Mouse (Mus musculus) heart, embryonic 12.5 days (tissue): Measurements from ENCODE around the gene Cbfa2t3. TPM values are rescaled to one million over a fixed set of nuclear protein-coding genes. Genes with fewer than 3 reads are reported as not detected.

Source experiments
- ATAC-seq: fragments of 200-750 bp; cut with Nextera tagmentation; 2 replicates; pipeline ENCODE4 v1.8.0; 2017; ENCODE audit warnings: moderate TSS enrichment, moderate library complexity; ENCODE audit not compliant: insufficient number of reproducible peaks, low FRiP score
- H3K27ac ChIP-seq: fragments of 300-500 bp; sonication (generic); 2 replicates; pipeline ENCODE4 v1.5.1; 2016; ENCODE audit warnings: mild to moderate bottlenecking, moderate library complexity; ENCODE audit not compliant: poor library complexity, severe bottlenecking
- H3K27me3 ChIP-seq: fragments of 300-500 bp; sonication (generic); replicated peaks from 2 replicates; pipeline ENCODE4 v1.6.1; 2016; ENCODE audit warnings: mild to moderate bottlenecking, moderate library complexity
- H3K36me3 ChIP-seq: fragments of 300-500 bp; sonication (generic); 2 replicates; pipeline ENCODE4 v1.6.1; 2016; ENCODE audit warnings: mild to moderate bottlenecking, moderate library complexity
- H3K4me1 ChIP-seq: fragments of 300-500 bp; sonication (generic); replicated peaks from 2 replicates; pipeline ENCODE4 v1.6.1; 2016; ENCODE audit warnings: mild to moderate bottlenecking
- H3K4me2 ChIP-seq: fragments of 300-500 bp; sonication (generic); 2 replicates; pipeline ENCODE4 v1.6.1; 2016; ENCODE audit warnings: mild to moderate bottlenecking, moderate library complexity
- H3K4me3 ChIP-seq: fragments of 300-500 bp; sonication (generic); 2 replicates; pipeline ENCODE4 v1.5.1; 2016; ENCODE audit warnings: mild to moderate bottlenecking
- H3K9ac ChIP-seq: fragments of 300-500 bp; sonication (generic); 2 replicates; pipeline ENCODE4 v1.6.1; 2016; ENCODE audit warnings: mild to moderate bottlenecking, moderate library complexity
- H3K9me3 ChIP-seq: fragments of 300-500 bp; sonication (generic); replicated peaks from 2 replicates; pipeline ENCODE4 v1.6.1; 2016; ENCODE audit warnings: mild to moderate bottlenecking, moderate library complexity
- WGBS: fragments of 180-500 bp; shearing (Covaris S2); methylation state at CpG from one replicate; pipeline ENCODE4 v1.1.7; 2016; 5-methylcytosine and 5-hydroxymethylcytosine counted together
- polyA plus RNA-seq: library from polyadenylated mRNA; unstranded; fragments of >200 nt; fragmentation: Nextera tagmentation; extraction: Ambion mirVana; gene quantifications from 2 replicates; pipeline ENCODE4 v1.2.1, GENCODE M21; 2016

The Cbfa2t3 gene
- polyA plus RNA-seq, 1 experiment from 2014 or later = 6.2 TPM

- Histone ChIP-seq H3K4me3 (peak overlapping the region; percentile 6; the same call in 1 of the 2 replicates), H3K27me3 (peaks cover 66% of the 10 kb centered on the region), H3K9me3 (no peaks in the 10 kb centered on the region), H3K27ac (peak overlapping the region; percentile 64), H3K4me2 (peak overlapping the region; percentile 54), H3K9ac (no peak overlapping the region), H3K36me3 (no peaks in the 10 kb centered on the region), H3K4me1 (peaks cover 36% of the 10 kb centered on the region)
- ATAC-seq = peak; percentile 84
- 14% methylated on average over 19 of the region's 19 CpGs for WGBS
Measured at GRCm38 (mm10) chr8:122735542-122736473, 36.9 kb upstream of the Cbfa2t3 start.

GRCm38 (mm10) chr8:122735110-122735509 lies 36.2 kb upstream of the Cbfa2t3 start:
- Histone ChIP-seq H3K4me2 (peak overlapping the region; percentile 54), H3K36me3 (no peaks in the 10 kb centered on the region), H3K27ac (peak overlapping the region; percentile 64; the same call in 1 of the 2 replicates), H3K9ac (no peak overlapping the region), H3K4me1 (peaks cover 36% of the 10 kb centered on the region), H3K9me3 (no peaks in the 10 kb centered on the region), H3K4me3 (no peak overlapping the region), H3K27me3 (peaks cover 60% of the 10 kb centered on the region)
- ATAC-seq = no peak
- WGBS = 54% methylated on average over 3 of the region's 3 CpGs

DNA sequence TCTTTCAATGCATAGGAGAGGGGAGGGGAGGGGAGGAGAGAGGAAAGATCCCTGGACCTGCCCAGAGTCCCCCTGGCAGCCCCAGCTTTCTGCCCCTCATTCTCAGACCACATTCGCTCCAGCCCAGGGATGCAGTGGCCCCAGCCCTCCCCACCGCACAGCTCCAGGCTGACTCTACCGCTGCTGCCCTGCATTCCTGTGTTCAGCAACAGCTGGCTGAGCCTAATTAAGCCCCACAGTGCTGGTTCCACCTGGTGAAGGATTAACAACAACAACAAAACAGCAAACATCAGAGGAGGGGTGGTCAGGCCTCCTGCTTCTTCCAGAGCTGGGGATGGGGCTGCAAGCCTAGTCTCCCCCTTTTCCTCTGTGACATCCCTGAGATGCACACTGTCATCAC lies 29.7 kb upstream of the Cbfa2t3 start:
- Histone ChIP-seq H3K27ac (no peak overlapping the region), H3K4me1 (0 out of 2 replicates have a peak, but pooled peaks cover 17% of the 10 kb centered on the region), H3K9me3 (no peaks in the 10 kb centered on the region), H3K4me3 (no peak overlapping the region), H3K36me3 (no peaks in the 10 kb centered on the region), H3K4me2 (no peak overlapping the region), H3K9ac (no peak overlapping the region), H3K27me3 (peaks cover 64% of the 10 kb centered on the region)
- ATAC-seq = no peak
- WGBS = 34% methylated on average over 3 of the region's 3 CpGs

DNA sequence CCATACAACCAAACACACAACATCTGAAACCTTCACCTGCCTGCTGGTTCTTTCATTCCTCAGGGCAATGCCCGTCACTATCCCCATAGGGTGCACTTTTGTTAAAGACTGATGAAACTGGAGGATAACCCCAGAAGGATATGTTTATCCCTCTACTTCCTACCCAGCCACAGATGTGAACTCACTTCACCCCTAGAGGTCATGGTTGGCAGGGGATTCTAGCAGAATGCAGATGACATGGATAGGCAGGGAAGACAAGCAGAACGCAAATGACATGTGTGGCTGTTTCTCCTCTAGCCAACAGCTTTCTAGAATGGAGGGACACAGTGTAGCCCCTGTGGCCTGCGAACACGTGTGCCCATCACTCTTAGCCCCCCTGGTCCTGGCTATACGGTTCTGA lies 28.5 kb upstream of the Cbfa2t3 start:
- Histone ChIP-seq H3K4me3 (no peak overlapping the region), H3K27ac (no peak overlapping the region), H3K4me2 (no peak overlapping the region), H3K4me1 (0 out of 2 replicates have a peak, but pooled peaks cover 23% of the 10 kb centered on the region), H3K27me3 (peaks cover 63% of the 10 kb centered on the region), H3K9ac (no peak overlapping the region), H3K9me3 (no peaks in the 10 kb centered on the region), H3K36me3 (no peaks in the 10 kb centered on the region)
- ATAC-seq = no peak
- 67% methylated on average over 5 of the region's 5 CpGs for WGBS

DNA sequence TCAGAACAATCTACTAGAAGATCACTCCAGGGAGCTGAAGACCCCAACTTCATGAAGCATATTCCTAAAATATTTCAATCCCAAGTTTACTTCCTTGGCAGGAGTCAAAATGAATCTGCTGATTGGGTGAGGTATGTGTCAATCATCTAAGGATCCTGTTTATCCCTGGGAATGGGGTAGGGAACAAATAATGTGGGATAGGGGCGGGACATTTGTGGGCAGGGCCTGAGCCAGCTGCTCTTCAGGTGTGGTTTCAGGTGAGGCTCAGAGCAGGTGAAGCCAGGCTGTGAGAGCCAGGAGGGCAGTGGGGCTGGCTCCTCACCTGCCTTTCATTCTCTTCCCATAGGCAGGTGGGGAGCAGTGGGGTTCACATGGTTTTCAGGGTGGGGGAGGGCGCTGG lies 27.9 kb upstream of the Cbfa2t3 start:
- 74% methylated on average over 2 of the region's 2 CpGs for WGBS
- no peak overlapping the region for H3K9ac ChIP-seq
- H3K27me3 ChIP-seq = peaks cover 62% of the 10 kb centered on the region
- no peak overlapping the region for H3K27ac ChIP-seq
- no peak overlapping the region for H3K4me2 ChIP-seq
- H3K4me3 ChIP-seq = no peak overlapping the region
- no peak for ATAC-seq
- H3K4me1 ChIP-seq = peaks cover 29% of the 10 kb centered on the region
- H3K9me3 ChIP-seq = no peaks in the 10 kb centered on the region
- no peaks in the 10 kb centered on the region for H3K36me3 ChIP-seq

- H3K4me1 ChIP-seq = peaks cover 45% of the 10 kb centered on the region
- no peak for ATAC-seq
- no peak overlapping the region for H3K27ac ChIP-seq
- H3K4me2 ChIP-seq = no peak overlapping the region
- WGBS = 93% methylated on average over 6 of the region's 6 CpGs
- H3K4me3 ChIP-seq = no peak overlapping the region
- H3K36me3 ChIP-seq = no peaks in the 10 kb centered on the region
- peaks cover 58% of the 10 kb centered on the region for H3K27me3 ChIP-seq
- H3K9ac ChIP-seq = no peak overlapping the region
- no peaks in the 10 kb centered on the region for H3K9me3 ChIP-seq
Measured at GRCm38 (mm10) chr8:122725187-122725586, 26.3 kb upstream of the Cbfa2t3 start.

- ATAC-seq = peak; percentile 33
- Histone ChIP-seq H3K9ac (0 out of 2 replicates have a peak overlapping the region, but pooled peaks have one; percentile 20), H3K36me3 (no peaks in the 10 kb centered on the region), H3K4me1 (peaks cover 51% of the 10 kb centered on the region), H3K4me2 (peak overlapping the region; percentile 62), H3K9me3 (no peaks in the 10 kb centered on the region), H3K27ac (peak overlapping the region; percentile 50), H3K4me3 (peak overlapping the region; percentile 24; the same call in 1 of the 2 replicates), H3K27me3 (peaks cover 53% of the 10 kb centered on the region)
- WGBS = 26% methylated on average over 14 of the region's 14 CpGs
Measured at GRCm38 (mm10) chr8:122720811-122721640, 22.1 kb upstream of the Cbfa2t3 start.

GRCm38 (mm10) chr8:122720070-122720729 lies 21.3 kb upstream of the Cbfa2t3 start:
- WGBS = 1% methylated on average over 25 of the region's 25 CpGs
- no peaks in the 10 kb centered on the region for H3K9me3 ChIP-seq
- ATAC-seq = peak; percentile 88
- peak overlapping the region; percentile 24 for H3K4me3 ChIP-seq
- peak overlapping the region; percentile 62 for H3K4me2 ChIP-seq
- peak overlapping the region; percentile 61 for H3K27ac ChIP-seq
- peak overlapping the region; percentile 10; the same call in 1 of the 2 replicates for H3K9ac ChIP-seq
- H3K27me3 ChIP-seq = peaks cover 54% of the 10 kb centered on the region
- H3K36me3 ChIP-seq = no peaks in the 10 kb centered on the region
- H3K4me1 ChIP-seq = peaks cover 51% of the 10 kb centered on the region

DNA sequence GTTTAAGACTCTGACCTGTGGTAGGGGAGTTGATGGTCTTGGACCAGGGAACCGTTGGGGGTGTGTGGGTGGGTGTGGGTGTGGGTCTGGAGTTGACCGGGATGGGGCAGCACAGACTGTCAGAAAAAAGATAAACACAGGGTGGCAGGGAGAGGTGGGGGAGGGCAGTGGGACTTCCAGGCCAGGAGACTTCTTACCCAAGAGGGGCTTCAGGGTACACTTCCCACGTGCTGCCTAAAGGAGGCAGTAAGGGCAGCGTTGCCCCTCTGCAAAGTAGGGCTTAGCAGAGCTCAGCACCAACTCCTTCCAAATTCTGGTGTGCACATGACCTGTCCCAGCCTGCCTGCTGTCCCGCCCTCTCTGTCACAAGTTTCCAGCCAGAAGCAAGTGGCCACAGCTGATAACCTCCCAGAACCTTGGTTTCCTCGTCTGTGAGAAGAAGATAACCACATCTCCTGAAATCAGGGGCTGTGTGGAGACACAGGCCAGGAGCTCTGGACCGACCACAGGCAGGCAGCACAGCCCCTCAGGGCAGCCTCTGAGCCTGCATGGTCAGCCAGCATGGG lies 20.7 kb upstream of the Cbfa2t3 start:
- Histone ChIP-seq H3K27me3 (peaks cover 60% of the 10 kb centered on the region), H3K4me3 (peak overlapping the region; percentile 24; the same call in 1 of the 2 replicates), H3K27ac (peak overlapping the region; percentile 61), H3K36me3 (no peaks in the 10 kb centered on the region), H3K4me2 (peak overlapping the region; percentile 62), H3K9ac (peak overlapping the region; percentile 10; the same call in 1 of the 2 replicates), H3K9me3 (no peaks in the 10 kb centered on the region), H3K4me1 (peaks cover 51% of the 10 kb centered on the region)
- peak; percentile 92 for ATAC-seq
- WGBS = 3% methylated on average over 7 of the region's 7 CpGs

GRCm38 (mm10) chr8:122718711-122719499 lies 20.0 kb upstream of the Cbfa2t3 start:
- Histone ChIP-seq H3K27me3 (peaks cover 62% of the 10 kb centered on the region), H3K4me1 (peaks cover 49% of the 10 kb centered on the region), H3K4me3 (no peak overlapping the region), H3K9me3 (no peaks in the 10 kb centered on the region), H3K27ac (peak overlapping the region; percentile 25), H3K36me3 (no peaks in the 10 kb centered on the region), H3K4me2 (no peak overlapping the region), H3K9ac (no peak overlapping the region)
- WGBS = 78% methylated on average over 14 of the region's 14 CpGs
- no peak for ATAC-seq
